Mouse (Mus musculus) lung, adult 2 months (tissue): ENCODE data around the gene Cabp2. TPM values are rescaled to one million over a fixed set of nuclear protein-coding genes. Genes with fewer than 3 reads are reported as not detected.
"Not testable (repeated sequence)": the region's sequence is repeated elsewhere in the genome, so short reads cannot be mapped to it uniquely, and the experiment has no call there.

Source experiments
- DNase-seq: peaks from one replicate; pipeline ENCODE4 v3.0.0; 2022
- H3K4me1 ChIP-seq: fragments of 200-500 bp; 2 replicates; pipeline ENCODE4 v1.6.1; 2011; ENCODE audit warnings: low read length; ENCODE audit not compliant: control insufficient read depth, insufficient read depth
- H3K4me3 ChIP-seq: fragments of 200-500 bp; replicated peaks from 2 replicates; pipeline ENCODE3; 2011; ENCODE audit warnings: low read depth, mild to moderate bottlenecking, control low read depth, low read length; ENCODE audit errors: extremely low read depth
- CTCF ChIP-seq: fragments of 200-500 bp; IDR thresholded peaks from 2 replicates; pipeline ENCODE4 v1.5.1; 2011; ENCODE audit warnings: mild to moderate bottlenecking, low read length, control low read depth; ENCODE audit not compliant: insufficient read depth
- POLR2A ChIP-seq: fragments of 200-500 bp; IDR thresholded peaks from 2 replicates; pipeline ENCODE4 v1.6.1; 2011; ENCODE audit warnings: low read depth, mild to moderate bottlenecking, control low read depth, low read length, borderline replicate concordance; ENCODE audit errors: extremely low read depth
- WGBS: fragments of 180-500 bp; shearing (Covaris S2); methylation state at CpG from one replicate; pipeline ENCODE4 v1.1.7; 2018; 5-methylcytosine and 5-hydroxymethylcytosine counted together
- polyA plus RNA-seq: library from polyadenylated mRNA; depleted of rRNA; stranded (reverse); fragments of >200 nt; gene quantifications from 2 replicates; pipeline ENCODE4 v1.2.3, GENCODE M21; 2012; rRNA removed

Gene Cabp2
- polyA plus RNA-seq, 1 experiment, result 0.86 TPM

GRCm38 (mm10) chr19:4131075-4131474, 49.7 kb downstream of the Cabp2 start:
- TF ChIP-seq POLR2A, result no peak
- TF ChIP-seq CTCF, result no peak
- 87% methylated on average over 5 of the region's 5 CpGs for WGBS
- peaks cover 7% of the 10 kb centered on the region; the same call in 1 of the 2 replicates for H3K4me1 ChIP-seq
- no peak for DNase-seq
- no peak overlapping the region for H3K4me3 ChIP-seq

GRCm38 (mm10) chr19:4131768-4132167, 50.4 kb downstream of the Cabp2 start:
- 86% methylated on average over 2 of the region's 2 CpGs for WGBS
- peaks cover 4% of the 10 kb centered on the region; the same call in 1 of the 2 replicates for H3K4me1 ChIP-seq
- no peak for DNase-seq
- TF ChIP-seq POLR2A (no peak), CTCF (no peak)
- H3K4me3 ChIP-seq, result no peak overlapping the region

- DNase-seq, result no peak
- H3K4me1 ChIP-seq, result no peaks in the 10 kb centered on the region
- WGBS, result 76% methylated on average over 4 of the region's 4 CpGs
- TF ChIP-seq POLR2A (no peak), CTCF (no peak)
- H3K4me3 ChIP-seq, result no peak overlapping the region
Measured at GRCm38 (mm10) chr19:4134354-4134753, 53.0 kb downstream of the Cabp2 start.

GRCm38 (mm10) chr19:4135229-4135962, 54.0 kb downstream of the Cabp2 start:
- WGBS, result 79% methylated on average over 6 of the region's 6 CpGs
- H3K4me3 ChIP-seq, DNase-seq, H3K4me1 ChIP-seq: not testable (repeated sequence)

- H3K4me3 ChIP-seq, DNase-seq, H3K4me1 ChIP-seq: not testable (repeated sequence)
- peak; percentile 52; the same call in 1 of the 2 replicates for TF ChIP-seq CTCF
- 14% methylated on average over 8 of the region's 8 CpGs for WGBS
Measured at GRCm38 (mm10) chr19:4135963-4136345, 54.6 kb downstream of the Cabp2 start.

- no peak overlapping the region for H3K4me3 ChIP-seq
- no peak for DNase-seq
- no peaks in the 10 kb centered on the region for H3K4me1 ChIP-seq
- 76% methylated on average over 5 of the region's 5 CpGs for WGBS
- TF ChIP-seq POLR2A, result no peak
- TF ChIP-seq CTCF, result no peak
Measured at GRCm38 (mm10) chr19:4136463-4136862, 55.1 kb downstream of the Cabp2 start.

Other genes starting within 250 kb of the Cabp2 start
- 75.9 and 81.6 TPM in 2 replicates for gene Chka, start 229.8 kb upstream of the Cabp2 start, polyA plus RNA-seq
- gene Tcirg1, start 174.4 kb upstream of the Cabp2 start, polyA plus RNA-seq, result 157 and 164 TPM in 2 replicates
- gene Ndufs8, start 168.8 kb upstream of the Cabp2 start, polyA plus RNA-seq, result 157 and 189 TPM in 2 replicates
- gene Aldh3b1, start 151.8 kb upstream of the Cabp2 start, polyA plus RNA-seq, result 71.9 and 85.0 TPM in 2 replicates
- gene Unc93b1, start 146.4 kb upstream of the Cabp2 start, polyA plus RNA-seq, result 169 and 180 TPM in 2 replicates
- 0.08 and 0.21 TPM in 2 replicates for gene Aldh3b3, start 122.9 kb upstream of the Cabp2 start, polyA plus RNA-seq
- 2.0 and 21.7 TPM in 2 replicates for gene Aldh3b2, start 109.2 kb upstream of the Cabp2 start, polyA plus RNA-seq
- gene Acy3, start 95.0 kb upstream of the Cabp2 start, polyA plus RNA-seq, result 27.7 and 29.8 TPM in 2 replicates
- gene Tbx10, start 88.8 kb upstream of the Cabp2 start, polyA plus RNA-seq, result 0.06 TPM in 1 of 2 replicates, not detected in the other
- 7.6 and 13.3 TPM in 2 replicates for gene Nudt8, start 81.0 kb upstream of the Cabp2 start, polyA plus RNA-seq
- 1.7 and 1.8 TPM in 2 replicates for gene Gm49405, start 81.0 kb upstream of the Cabp2 start, polyA plus RNA-seq
- 12.6 and 18.0 TPM in 2 replicates for gene Doc2g, start 78.3 kb upstream of the Cabp2 start, polyA plus RNA-seq
- gene Ndufv1, start 68.8 kb upstream of the Cabp2 start, polyA plus RNA-seq, result 99.4 and 127 TPM in 2 replicates
- 480 and 656 TPM in 2 replicates for gene Gstp1, start 43.6 kb upstream of the Cabp2 start, polyA plus RNA-seq
- gene Gstp2, start 35.6 kb upstream of the Cabp2 start, polyA plus RNA-seq, result 47.4 and 87.8 TPM in 2 replicates
- gene Gstp3, start 22.0 kb upstream of the Cabp2 start, polyA plus RNA-seq, result 14.4 and 15.9 TPM in 2 replicates
- gene Cdk2ap2, start 15.6 kb downstream of the Cabp2 start, polyA plus RNA-seq, result 200 and 245 TPM in 2 replicates
- 152 and 163 TPM in 2 replicates for gene Pitpnm1, start 18.4 kb downstream of the Cabp2 start, polyA plus RNA-seq
- 108 and 123 TPM in 2 replicates for gene Aip, start 44.3 kb downstream of the Cabp2 start, polyA plus RNA-seq
- gene Gpr152, start 58.2 kb downstream of the Cabp2 start, polyA plus RNA-seq, result 0.05 and 0.08 TPM in 2 replicates
- 0.08 TPM in 1 of 2 replicates, not detected in the other for gene Cabp4, start 62.5 kb downstream of the Cabp2 start, polyA plus RNA-seq
- 260 and 262 TPM in 2 replicates for gene Coro1b, start 67.0 kb downstream of the Cabp2 start, polyA plus RNA-seq
- 55.0 and 75.4 TPM in 2 replicates for gene Ptprcap, start 72.0 kb downstream of the Cabp2 start, polyA plus RNA-seq
- 35.2 and 51.2 TPM in 2 replicates for gene Rps6kb2, start 81.8 kb downstream of the Cabp2 start, polyA plus RNA-seq
- 7.9 and 14.4 TPM in 2 replicates for gene Carns1, start 93.9 kb downstream of the Cabp2 start, polyA plus RNA-seq
- gene Tbc1d10c, start 109.7 kb downstream of the Cabp2 start, polyA plus RNA-seq, result 23.6 and 24.2 TPM in 2 replicates
- gene Ppp1ca, start 110.5 kb downstream of the Cabp2 start, polyA plus RNA-seq, result 373 and 384 TPM in 2 replicates
- gene Rad9a, start 120.1 kb downstream of the Cabp2 start, polyA plus RNA-seq, result 32.3 and 36.9 TPM in 2 replicates
- 34.0 and 42.0 TPM in 2 replicates for gene Clcf1, start 132.7 kb downstream of the Cabp2 start, polyA plus RNA-seq
- gene AC109138.7, start 132.8 kb downstream of the Cabp2 start, polyA plus RNA-seq, result not detected in 2 replicates
- 110 and 112 TPM in 2 replicates for gene Pold4, start 150.3 kb downstream of the Cabp2 start, polyA plus RNA-seq
- gene Ssh3, start 187.6 kb downstream of the Cabp2 start, polyA plus RNA-seq, result 82.3 and 98.0 TPM in 2 replicates
- 7.3 and 8.4 TPM in 2 replicates for gene Ankrd13d, start 201.6 kb downstream of the Cabp2 start, polyA plus RNA-seq
- gene Grk2, start 224.6 kb downstream of the Cabp2 start, polyA plus RNA-seq, result 110 and 120 TPM in 2 replicates